Mouse (Mus musculus) left cerebral cortex, postnatal 10 days (tissue): Measurements from ENCODE around the gene Tlr7. TPM values are rescaled to one million over a fixed set of nuclear protein-coding genes. Genes with fewer than 3 reads are reported as not detected.
"Not testable (repeated sequence)": the region's sequence is repeated elsewhere in the genome, so short reads cannot be mapped to it uniquely, and the experiment has no call there.

Experiments
- DNase-seq, 2 experiments: peaks; one replicate each; pipeline ENCODE4 v3.0.0; 2021 to 2022; ENCODE audit warnings: low spot score in 2 of 2, mixed read lengths in 1 of 2; ENCODE audit errors: extremely low spot score in 1 of 2
- intact Hi-C: fragments of 180-260 bp; cut with DNase I; formaldehyde crosslinking; loops from one replicate; pipeline ENCODE4 v1.15.1; 2025
- total RNA-seq, 2 experiments: library from RNA; stranded (reverse); gene quantifications; 2 replicates each; pipeline ENCODE4 v1.2.3; 2021

Tlr7 gene
- total RNA-seq = 1 to 10 TPM; 2.5 to 3.3 TPM

- DNase-seq = no peak
- intact Hi-C loops = no loop called here
Observed at GRCm38 (mm10) chrX:167330399-167330798, at the start of gene Tlr7. Gene Tlr7, minus strand, starts transcription at chrX:167330558.

GRCm38 (mm10) chrX:167380073-167380472 is 49.7 kb upstream of the Tlr7 start:
- intact Hi-C loops = no loop called here
- no peak for DNase-seq

GRCm38 (mm10) chrX:167361231-167361630 is 30.9 kb upstream of the Tlr7 start:
- DNase-seq, intact Hi-C loops: not testable (repeated sequence)

GRCm38 (mm10) chrX:167359704-167360103 is 29.3 kb upstream of the Tlr7 start:
- intact Hi-C loops = loop anchor here (2.0 kb wide), 1 partner anchor 71 kb away; no protein-coding TSS in a partner anchor
- no peak for DNase-seq

GRCm38 (mm10) chrX:167357415-167357814 is 27.1 kb upstream of the Tlr7 start:
- intact Hi-C loops = no loop called here
- DNase-seq = no peak

GRCm38 (mm10) chrX:167355965-167356364 is 25.6 kb upstream of the Tlr7 start:
- intact Hi-C loops = no loop called here
- no peak for DNase-seq

- intact Hi-C loops = no loop called here
- no peak for DNase-seq
Observed at GRCm38 (mm10) chrX:167353617-167354016, 23.3 kb upstream of the Tlr7 start.

- no peak for DNase-seq
- intact Hi-C loops = no loop called here
Observed at GRCm38 (mm10) chrX:167346440-167346839, 16.1 kb upstream of the Tlr7 start.

GRCm38 (mm10) chrX:167344356-167344755 is 14.0 kb upstream of the Tlr7 start:
- DNase-seq = no peak
- intact Hi-C loops = no loop called here

GRCm38 (mm10) chrX:167341811-167342210 is 11.5 kb upstream of the Tlr7 start:
- intact Hi-C loops = no loop called here

GRCm38 (mm10) chrX:167340190-167340589 is 9.8 kb upstream of the Tlr7 start:
- intact Hi-C loops = no loop called here
- no peak for DNase-seq

More at GRCm38 (mm10) chrX:167341811-167342210, 11.5 kb upstream of the Tlr7 start:
- DNase-seq = no peak

- no peak for DNase-seq
- intact Hi-C loops = no loop called here
Observed at GRCm38 (mm10) chrX:167337990-167338389, 7.6 kb upstream of the Tlr7 start.

GRCm38 (mm10) chrX:167334571-167334970 is 4.2 kb upstream of the Tlr7 start:
- no peak for DNase-seq

GRCm38 (mm10) chrX:167332607-167333006 is 2.2 kb upstream of the Tlr7 start:
- intact Hi-C loops = no loop called here
- DNase-seq = no peak

More at GRCm38 (mm10) chrX:167334571-167334970, 4.2 kb upstream of the Tlr7 start:
- intact Hi-C loops = no loop called here

- DNase-seq = no peak
- intact Hi-C loops = no loop called here
Observed at GRCm38 (mm10) chrX:167330993-167331392, 635 bp upstream of the Tlr7 start.

- intact Hi-C loops = no loop called here
Observed at GRCm38 (mm10) chrX:167329620-167330019, 738 bp downstream of the Tlr7 start.

GRCm38 (mm10) chrX:167329098-167329497 is 1.3 kb downstream of the Tlr7 start:
- DNase-seq = peak; percentile 12 to 58
- intact Hi-C loops = no loop called here

More at GRCm38 (mm10) chrX:167329620-167330019, 738 bp downstream of the Tlr7 start:
- DNase-seq = no peak

GRCm38 (mm10) chrX:167328519-167328918 is 1.8 kb downstream of the Tlr7 start:
- no peak for DNase-seq
- intact Hi-C loops = no loop called here

GRCm38 (mm10) chrX:167323742-167324141 is 6.6 kb downstream of the Tlr7 start:
- intact Hi-C loops = no loop called here
- no peak for DNase-seq

GRCm38 (mm10) chrX:167321233-167321806 is 9.0 kb downstream of the Tlr7 start:
- intact Hi-C loops = no loop called here
- DNase-seq = no peak

GRCm38 (mm10) chrX:167318819-167319396 is 11.4 kb downstream of the Tlr7 start:
- intact Hi-C loops = no loop called here
- DNase-seq = no peak
